Mouse (Mus musculus): ENCODE data around the gene Khnyn. TPM values are rescaled to one million over a fixed set of nuclear protein-coding genes. Genes with fewer than 3 reads are reported as not detected.

The Khnyn gene
- polyA plus RNA-seq, 1 experiment from 2014 or later: 11.1 TPM

GRCm38 (mm10) chr14:55897671-55898070 is 12.9 kb downstream of the Khnyn start:
- Histone ChIP-seq H3K27me3 (no peaks in the 10 kb centered on the region), H3K4me1 (replicated peaks) (peaks cover 21% of the 10 kb centered on the region), H3K9ac (replicated peaks) (no peak overlapping the region), H3K9me3 (no peaks in the 10 kb centered on the region), H3K4me3 (replicated peaks) (no peak overlapping the region), H3K27ac (no peak overlapping the region), H3K4me2 (replicated peaks) (no peak overlapping the region), H3K36me3 (peaks cover 52% of the 10 kb centered on the region)
- no peak for ATAC-seq
- WGBS: 96% methylated on average over 12 of the region's 12 CpGs

- peaks cover 43% of the 10 kb centered on the region for H3K36me3 ChIP-seq
- no peak for ATAC-seq
- H3K9ac ChIP-seq (replicated peaks): peak overlapping the region; percentile 83; the same call in 1 of the 2 replicates
- H3K4me2 ChIP-seq (replicated peaks): peak overlapping the region; percentile 73
- no peak overlapping the region for H3K27ac ChIP-seq
- no peaks in the 10 kb centered on the region for H3K9me3 ChIP-seq
- H3K4me1 ChIP-seq (replicated peaks): peaks cover 21% of the 10 kb centered on the region
- no peaks in the 10 kb centered on the region for H3K27me3 ChIP-seq
- 87% methylated on average over 7 of the region's 7 CpGs for WGBS
- H3K4me3 ChIP-seq (replicated peaks): peak overlapping the region; percentile 50; the same call in 1 of the 2 replicates
Measured at GRCm38 (mm10) chr14:55898947-55899346, 14.2 kb downstream of the Khnyn start.

GRCm38 (mm10) chr14:55899701-55900413 is 15.1 kb downstream of the Khnyn start, which contains the start of gene Sdr39u1:
Sdr39u1 (minus strand) TSS chr14:55900293.
- H3K4me2 ChIP-seq (replicated peaks): peak within 1 kb of the TSS; percentile 73
- H3K9me3 ChIP-seq: no peaks in the 10 kb centered on the region
- peak within 1 kb of the TSS; percentile 83 for H3K9ac ChIP-seq (replicated peaks)
- peaks cover 34% of the 10 kb centered on the region for H3K36me3 ChIP-seq
- 3% methylated on average over 39 of the region's 39 CpGs for WGBS
- H3K27ac ChIP-seq: peak within 1 kb of the TSS; percentile 57
- H3K4me3 ChIP-seq (replicated peaks): peak within 1 kb of the TSS; percentile 50
- H3K27me3 ChIP-seq: no peaks in the 10 kb centered on the region
- H3K4me1 ChIP-seq (replicated peaks): peaks cover 21% of the 10 kb centered on the region
- ATAC-seq: peak; percentile 97

- Histone ChIP-seq H3K4me3 (replicated peaks) (peak overlapping the region; percentile 50), H3K27me3 (no peaks in the 10 kb centered on the region), H3K4me1 (replicated peaks) (peaks cover 21% of the 10 kb centered on the region), H3K36me3 (peaks cover 29% of the 10 kb centered on the region), H3K27ac (peak overlapping the region; percentile 57), H3K4me2 (replicated peaks) (peak overlapping the region; percentile 73), H3K9me3 (no peaks in the 10 kb centered on the region), H3K9ac (replicated peaks) (peak overlapping the region; percentile 83)
- ATAC-seq: peak; percentile 74
- 6% methylated on average over 12 of the region's 12 CpGs for WGBS
Measured at GRCm38 (mm10) chr14:55900414-55900755, 15.6 kb downstream of the Khnyn start.

GRCm38 (mm10) chr14:55905518-55905917 is 20.8 kb downstream of the Khnyn start:
- no peak for ATAC-seq

GRCm38 (mm10) chr14:55913406-55913805 is 28.7 kb downstream of the Khnyn start:
- 63% methylated on average over 4 of the region's 4 CpGs for WGBS
- Histone ChIP-seq H3K4me2 (replicated peaks) (no peak overlapping the region), H3K4me1 (replicated peaks) (no peaks in the 10 kb centered on the region), H3K27me3 (no peaks in the 10 kb centered on the region), H3K9ac (replicated peaks) (no peak overlapping the region), H3K9me3 (no peaks in the 10 kb centered on the region), H3K27ac (no peak overlapping the region), H3K36me3 (no peaks in the 10 kb centered on the region), H3K4me3 (replicated peaks) (no peak overlapping the region)
- ATAC-seq: no peak

More at GRCm38 (mm10) chr14:55905518-55905917, 20.8 kb downstream of the Khnyn start:
- H3K27ac ChIP-seq: no peak overlapping the region
- no peak overlapping the region for H3K4me3 ChIP-seq (replicated peaks)
- peaks cover 7% of the 10 kb centered on the region for H3K4me1 ChIP-seq (replicated peaks)
- H3K36me3 ChIP-seq: no peaks in the 10 kb centered on the region
- H3K9ac ChIP-seq (replicated peaks): no peak overlapping the region
- WGBS: 24% methylated on average over 1 of the region's 1 CpGs
- H3K9me3 ChIP-seq: no peaks in the 10 kb centered on the region
- no peak overlapping the region for H3K4me2 ChIP-seq (replicated peaks)
- H3K27me3 ChIP-seq: no peaks in the 10 kb centered on the region

- 41% methylated on average over 14 of the region's 14 CpGs for WGBS
- no peaks in the 10 kb centered on the region for H3K4me1 ChIP-seq (replicated peaks)
- peak overlapping the region; percentile 53; the same call in 1 of the 2 replicates for H3K9ac ChIP-seq (replicated peaks)
Measured at GRCm38 (mm10) chr14:55918240-55919082, 33.7 kb downstream of the Khnyn start.

GRCm38 (mm10) chr14:55922475-55923232 is 37.9 kb downstream of the Khnyn start:
- WGBS: 89% methylated on average over 7 of the region's 7 CpGs
- H3K9me3 ChIP-seq: no peaks in the 10 kb centered on the region
- no peaks in the 10 kb centered on the region for H3K36me3 ChIP-seq
- H3K4me3 ChIP-seq (replicated peaks): no peak overlapping the region
- H3K9ac ChIP-seq (replicated peaks): no peak overlapping the region
- no peak overlapping the region for H3K27ac ChIP-seq
- H3K27me3 ChIP-seq: no peaks in the 10 kb centered on the region
- H3K4me2 ChIP-seq (replicated peaks): no peak overlapping the region
- H3K4me1 ChIP-seq (replicated peaks): no peaks in the 10 kb centered on the region
- ATAC-seq: no peak

More at GRCm38 (mm10) chr14:55918240-55919082, 33.7 kb downstream of the Khnyn start:
- peak overlapping the region; percentile 33 for H3K4me2 ChIP-seq (replicated peaks)
- H3K4me3 ChIP-seq (replicated peaks): no peak overlapping the region
- H3K27me3 ChIP-seq: no peaks in the 10 kb centered on the region
- no peak overlapping the region for H3K27ac ChIP-seq
- H3K9me3 ChIP-seq: no peaks in the 10 kb centered on the region
- peak; percentile 81 for ATAC-seq
- no peaks in the 10 kb centered on the region for H3K36me3 ChIP-seq

- ATAC-seq: no peak
- no peaks in the 10 kb centered on the region for H3K4me1 ChIP-seq (replicated peaks)
- H3K36me3 ChIP-seq: no peaks in the 10 kb centered on the region
- H3K9me3 ChIP-seq: no peaks in the 10 kb centered on the region
- no peak overlapping the region for H3K9ac ChIP-seq (replicated peaks)
- H3K27me3 ChIP-seq: no peaks in the 10 kb centered on the region
- no peak overlapping the region for H3K27ac ChIP-seq
- no peak overlapping the region for H3K4me3 ChIP-seq (replicated peaks)
- WGBS: 94% methylated on average over 4 of the region's 4 CpGs
- no peak overlapping the region for H3K4me2 ChIP-seq (replicated peaks)
Measured at GRCm38 (mm10) chr14:55926847-55927246, 42.1 kb downstream of the Khnyn start.

GRCm38 (mm10) chr14:55929263-55929997 is 44.7 kb downstream of the Khnyn start:
- H3K27ac ChIP-seq: no peak overlapping the region
- no peaks in the 10 kb centered on the region for H3K4me1 ChIP-seq (replicated peaks)
- H3K27me3 ChIP-seq: no peaks in the 10 kb centered on the region
- 84% methylated on average over 12 of the region's 12 CpGs for WGBS
- H3K36me3 ChIP-seq: no peaks in the 10 kb centered on the region
- no peaks in the 10 kb centered on the region for H3K9me3 ChIP-seq
- H3K4me2 ChIP-seq (replicated peaks): no peak overlapping the region
- ATAC-seq: no peak
- H3K4me3 ChIP-seq (replicated peaks): no peak overlapping the region
- H3K9ac ChIP-seq (replicated peaks): no peak overlapping the region

GRCm38 (mm10) chr14:55933586-55933985 is 48.8 kb downstream of the Khnyn start:
- 69% methylated on average over 7 of the region's 7 CpGs for WGBS
- Histone ChIP-seq H3K4me1 (replicated peaks) (no peaks in the 10 kb centered on the region), H3K4me2 (replicated peaks) (no peak overlapping the region), H3K27me3 (no peaks in the 10 kb centered on the region), H3K9me3 (no peaks in the 10 kb centered on the region), H3K36me3 (no peaks in the 10 kb centered on the region), H3K27ac (no peak overlapping the region), H3K4me3 (replicated peaks) (no peak overlapping the region), H3K9ac (replicated peaks) (no peak overlapping the region)
- ATAC-seq: no peak
